Mouse (Mus musculus): Measurements from ENCODE around the gene Fgfr2. TPM values are rescaled to one million over a fixed set of nuclear protein-coding genes. Genes with fewer than 3 reads are reported as not detected.
A peak's percentile ranks its signal among the peaks of the same experiment; 100 is the strongest.

Gene Fgfr2
- polyA plus RNA-seq, 1 experiment from 2014 or later: 123 TPM

DNA sequence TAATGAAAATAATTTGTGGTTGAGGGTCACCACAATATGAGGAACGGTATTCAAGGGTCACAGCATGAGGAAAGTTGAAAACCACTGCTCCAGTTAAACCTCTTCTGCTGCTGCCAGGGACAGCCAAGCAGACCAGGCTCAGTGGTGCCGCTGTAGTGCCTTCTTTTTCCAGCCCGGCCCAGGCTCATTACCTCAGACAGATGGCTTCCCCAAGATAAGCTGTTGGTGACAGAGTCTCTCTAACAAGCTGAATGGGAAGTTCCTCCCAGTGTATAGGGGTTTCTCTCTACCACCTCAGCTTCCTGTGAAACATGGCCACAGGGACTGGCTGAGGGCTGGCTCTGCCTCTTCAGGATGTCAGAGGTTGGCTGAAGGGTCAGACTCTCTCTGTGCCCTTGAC, 1152.9 kb downstream of the Fgfr2 start:
- H3K4me3 ChIP-seq: no peak overlapping the region
- no peak overlapping the region for H3K9ac ChIP-seq
- no peaks in the 10 kb centered on the region for H3K9me3 ChIP-seq
- peaks cover 8% of the 10 kb centered on the region for H3K4me1 ChIP-seq
- 46% methylated on average over 3 of the region's 3 CpGs for WGBS
- no peaks in the 10 kb centered on the region for H3K36me3 ChIP-seq
- H3K27ac ChIP-seq: no peak overlapping the region
- no peak overlapping the region for H3K4me2 ChIP-seq (replicated peaks)
- H3K27me3 ChIP-seq: peaks cover 51% of the 10 kb centered on the region
- ATAC-seq (ENCODE audit: low FRiP score, low read depth): no peak

DNA sequence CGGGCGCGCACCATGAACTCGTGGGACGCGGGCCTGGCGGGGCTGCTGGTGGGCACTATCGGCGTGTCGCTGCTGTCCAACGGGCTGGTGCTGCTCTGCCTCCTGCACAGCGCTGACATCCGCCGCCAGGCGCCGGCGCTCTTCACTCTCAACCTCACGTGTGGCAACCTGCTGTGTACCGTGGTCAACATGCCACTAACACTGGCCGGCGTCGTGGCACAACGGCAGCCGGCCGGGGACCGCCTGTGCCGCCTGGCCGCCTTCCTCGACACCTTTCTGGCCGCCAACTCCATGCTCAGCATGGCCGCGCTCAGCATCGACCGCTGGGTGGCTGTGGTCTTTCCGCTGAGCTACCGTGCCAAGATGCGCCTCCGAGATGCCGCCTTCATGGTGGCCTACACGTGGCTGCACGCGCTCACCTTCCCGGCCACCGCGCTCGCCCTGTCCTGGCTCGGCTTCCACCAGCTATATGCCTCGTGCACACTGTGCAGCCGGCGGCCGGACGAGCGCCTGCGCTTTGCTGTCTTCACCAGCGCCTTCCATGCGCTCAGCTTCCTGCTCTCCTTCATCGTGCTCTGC, 1156.1 kb downstream of the Fgfr2 start:
- H3K4me1 ChIP-seq: peaks cover 8% of the 10 kb centered on the region
- peak overlapping the region; percentile 33 for H3K4me3 ChIP-seq
- H3K9ac ChIP-seq: no peak overlapping the region
- 10% methylated on average over 57 of the region's 57 CpGs for WGBS
- H3K9me3 ChIP-seq: no peaks in the 10 kb centered on the region
- no peaks in the 10 kb centered on the region for H3K36me3 ChIP-seq
- no peak for ATAC-seq (ENCODE audit: low FRiP score, low read depth)
- H3K27ac ChIP-seq: no peak overlapping the region
- H3K27me3 ChIP-seq: peaks cover 66% of the 10 kb centered on the region
- peak overlapping the region; percentile 55 for H3K4me2 ChIP-seq (replicated peaks)

DNA sequence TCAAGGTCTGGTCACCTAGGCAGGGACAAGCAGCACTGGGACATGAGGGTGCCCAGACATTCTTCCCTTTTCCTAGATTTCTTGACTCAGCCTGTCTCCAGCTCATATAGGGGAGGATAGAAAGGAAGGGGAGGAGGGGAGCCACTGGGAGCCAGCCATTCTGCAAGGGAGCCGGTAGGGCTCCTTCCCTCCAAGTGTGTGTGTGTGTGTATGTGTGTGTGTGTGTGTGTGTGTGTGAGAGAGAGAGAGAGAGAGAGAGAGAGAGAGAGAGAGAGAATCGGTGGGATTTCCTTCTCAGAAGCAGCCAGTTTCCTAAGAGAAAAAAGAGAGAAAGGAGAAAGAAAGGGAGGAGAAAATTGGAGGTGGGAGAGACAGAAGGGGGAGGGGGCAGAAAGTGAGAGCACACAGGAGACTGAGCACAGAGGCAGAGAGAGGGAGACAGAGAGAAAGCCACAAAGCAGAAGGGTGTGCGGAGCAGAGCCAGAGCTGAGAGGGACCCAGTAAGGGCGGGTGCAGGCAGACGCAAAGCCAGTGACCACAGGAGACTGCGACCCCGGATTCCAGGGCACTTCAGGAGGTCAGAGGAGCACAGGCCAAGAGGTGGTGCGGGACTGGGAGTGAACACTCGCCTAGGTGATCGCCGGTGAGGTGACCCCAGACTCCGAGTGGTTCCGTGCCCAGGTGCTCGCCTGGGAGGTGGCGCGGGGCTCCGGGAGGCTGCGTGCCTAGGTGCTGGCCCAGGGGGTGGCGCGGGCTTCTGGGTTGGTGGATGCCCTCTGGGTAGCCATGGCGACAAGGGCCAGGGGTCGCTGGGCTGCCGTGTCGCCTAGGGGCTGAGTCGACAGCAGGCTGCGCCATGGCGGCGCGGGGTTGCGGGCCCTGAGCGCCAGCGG, 1156.9 kb downstream of the Fgfr2 start, which contains the start of gene Gpr26:
TSS of gene Gpr26 (plus strand) at position 438 of the 893 bp plus-strand sequence.
- Histone ChIP-seq H3K4me3 (peak within 1 kb of the TSS; percentile 33), H3K36me3 (no peaks in the 10 kb centered on the region), H3K9me3 (no peaks in the 10 kb centered on the region), H3K27ac (no peak within 1 kb of the TSS), H3K4me2 (replicated peaks) (peak within 1 kb of the TSS; percentile 55), H3K9ac (no peak within 1 kb of the TSS), H3K4me1 (peaks cover 8% of the 10 kb centered on the region), H3K27me3 (peaks cover 66% of the 10 kb centered on the region)
- no peak for ATAC-seq (ENCODE audit: low FRiP score, low read depth)
- WGBS: 3% methylated on average over 32 of the region's 32 CpGs

DNA sequence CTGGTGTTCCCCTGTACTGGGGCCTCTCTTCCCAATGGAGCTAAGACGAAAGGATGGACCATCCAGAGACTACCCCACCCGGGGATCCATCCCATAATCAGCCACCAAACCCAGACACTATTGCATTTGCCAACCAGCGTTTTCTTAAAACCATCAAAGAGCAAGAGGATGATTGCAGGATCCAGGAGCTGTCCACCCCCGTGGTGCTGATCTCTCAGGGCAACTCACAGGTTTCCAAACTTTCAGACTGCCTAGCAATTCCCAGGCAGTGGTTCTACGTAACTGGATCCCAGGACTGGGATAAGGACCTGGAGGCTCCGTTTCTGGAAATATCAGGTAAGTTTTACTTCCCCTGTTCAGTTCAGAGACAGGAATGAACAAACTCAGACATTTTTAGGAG, 1162.6 kb downstream of the Fgfr2 start:
- H3K4me3 ChIP-seq: no peak overlapping the region
- no peak overlapping the region for H3K27ac ChIP-seq
- H3K9ac ChIP-seq: no peak overlapping the region
- H3K9me3 ChIP-seq: no peaks in the 10 kb centered on the region
- ATAC-seq (ENCODE audit: low FRiP score, low read depth): no peak
- no peak overlapping the region for H3K4me2 ChIP-seq (replicated peaks)
- H3K4me1 ChIP-seq: no peaks in the 10 kb centered on the region
- no peaks in the 10 kb centered on the region for H3K36me3 ChIP-seq
- peaks cover 18% of the 10 kb centered on the region for H3K27me3 ChIP-seq
- 26% methylated on average over 6 of the region's 6 CpGs for WGBS

DNA sequence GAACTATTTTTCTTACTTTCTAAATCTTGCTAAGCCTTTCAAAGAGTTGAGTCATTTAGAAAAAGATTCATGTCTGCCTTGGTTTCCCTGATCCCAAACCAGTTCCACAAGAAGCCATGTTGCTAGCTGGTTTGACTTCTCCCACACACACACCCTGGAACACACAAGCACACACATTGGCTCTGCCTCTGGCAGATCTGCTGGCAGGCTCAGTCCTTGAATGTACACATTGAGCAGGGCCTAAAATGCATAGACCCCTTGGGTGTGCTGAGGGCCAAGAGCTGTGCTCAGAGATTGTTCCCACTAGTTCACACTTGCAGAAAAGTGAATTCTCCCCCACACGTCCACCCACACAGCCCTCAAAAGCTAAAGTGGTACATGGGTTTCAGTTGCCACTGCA, 1164.4 kb downstream of the Fgfr2 start:
- no peaks in the 10 kb centered on the region for H3K9me3 ChIP-seq
- no peak overlapping the region for H3K4me2 ChIP-seq (replicated peaks)
- H3K4me1 ChIP-seq: no peaks in the 10 kb centered on the region
- WGBS: 69% methylated on average over 1 of the region's 1 CpGs
- no peak for ATAC-seq (ENCODE audit: low FRiP score, low read depth)
- no peaks in the 10 kb centered on the region for H3K36me3 ChIP-seq
- H3K4me3 ChIP-seq: no peak overlapping the region
- H3K27ac ChIP-seq: no peak overlapping the region
- H3K27me3 ChIP-seq: no peaks in the 10 kb centered on the region
- H3K9ac ChIP-seq: no peak overlapping the region

DNA sequence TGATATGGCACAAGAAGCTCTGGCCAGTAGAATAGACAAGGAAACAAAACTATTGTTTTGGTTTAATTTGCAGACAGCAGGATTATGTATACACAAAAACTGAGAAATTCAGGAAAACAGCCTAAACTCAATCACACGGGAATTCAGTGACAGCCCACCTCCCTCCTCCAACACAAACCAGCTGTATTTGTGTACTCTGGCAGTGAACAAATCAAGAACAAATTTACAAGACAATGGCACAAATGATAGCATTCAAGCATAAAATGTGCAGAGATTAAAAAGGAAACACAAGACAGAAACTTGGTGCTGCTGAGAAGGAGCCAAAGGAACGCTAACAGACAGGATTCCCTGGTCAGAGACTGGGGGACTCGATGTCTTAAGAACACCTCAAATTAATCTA, 1169.7 kb downstream of the Fgfr2 start:
- Histone ChIP-seq H3K4me3 (no peak overlapping the region), H3K4me1 (no peaks in the 10 kb centered on the region), H3K4me2 (replicated peaks) (no peak overlapping the region), H3K27me3 (no peaks in the 10 kb centered on the region), H3K9ac (no peak overlapping the region), H3K27ac (no peak overlapping the region), H3K36me3 (no peaks in the 10 kb centered on the region), H3K9me3 (no peaks in the 10 kb centered on the region)
- ATAC-seq (ENCODE audit: low FRiP score, low read depth): no peak
- WGBS: 79% methylated on average over 3 of the region's 3 CpGs

DNA sequence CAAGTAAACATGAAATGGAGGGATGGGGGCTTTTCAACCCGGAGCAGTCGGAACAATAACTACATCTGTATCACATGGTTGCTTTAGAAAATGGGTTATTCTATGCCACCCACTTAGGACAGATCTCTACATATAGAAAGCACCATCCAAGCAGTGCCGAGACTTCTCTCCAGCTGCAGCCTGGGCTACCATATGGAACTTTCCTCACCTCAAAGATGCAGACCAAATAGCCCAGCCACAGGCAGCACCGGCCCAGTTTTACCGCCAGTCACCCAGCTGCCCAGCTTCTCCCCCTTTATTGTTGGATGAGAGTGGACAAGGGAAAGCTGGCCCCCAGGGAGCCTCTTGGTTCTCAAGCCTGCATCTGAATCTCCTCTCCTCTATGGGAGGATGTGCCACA, 1172.0 kb downstream of the Fgfr2 start:
- H3K9ac ChIP-seq: no peak overlapping the region
- peaks cover 2% of the 10 kb centered on the region; the same call in 1 of the 2 replicates for H3K27me3 ChIP-seq
- no peaks in the 10 kb centered on the region for H3K4me1 ChIP-seq
- H3K27ac ChIP-seq: no peak overlapping the region
- H3K9me3 ChIP-seq: no peaks in the 10 kb centered on the region
- H3K36me3 ChIP-seq: no peaks in the 10 kb centered on the region
- no peak for ATAC-seq (ENCODE audit: low FRiP score, low read depth)
- no peak overlapping the region for H3K4me2 ChIP-seq (replicated peaks)
- 48% methylated on average over 5 of the region's 5 CpGs for WGBS
- H3K4me3 ChIP-seq: no peak overlapping the region

DNA sequence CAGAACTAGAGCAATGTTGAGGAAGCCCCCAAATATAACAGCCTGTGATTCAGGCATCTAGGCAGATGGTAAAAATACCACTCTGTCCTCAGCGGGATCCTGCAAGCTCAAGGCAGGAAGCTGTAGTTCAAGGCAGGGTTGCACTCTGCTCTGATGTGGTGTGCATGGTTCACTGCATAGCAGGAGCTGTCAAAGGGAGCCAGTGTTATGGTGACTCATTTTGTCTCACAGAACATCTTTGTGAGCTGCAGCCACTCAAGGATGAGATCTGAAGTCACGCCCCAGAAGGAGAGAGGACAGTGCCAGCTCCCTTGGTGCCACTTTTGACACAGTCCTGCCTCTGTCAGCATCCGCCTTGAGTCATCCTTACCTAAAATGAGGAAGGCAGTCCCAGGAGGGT, 1185.5 kb downstream of the Fgfr2 start:
- WGBS: 79% methylated on average over 3 of the region's 3 CpGs

DNA sequence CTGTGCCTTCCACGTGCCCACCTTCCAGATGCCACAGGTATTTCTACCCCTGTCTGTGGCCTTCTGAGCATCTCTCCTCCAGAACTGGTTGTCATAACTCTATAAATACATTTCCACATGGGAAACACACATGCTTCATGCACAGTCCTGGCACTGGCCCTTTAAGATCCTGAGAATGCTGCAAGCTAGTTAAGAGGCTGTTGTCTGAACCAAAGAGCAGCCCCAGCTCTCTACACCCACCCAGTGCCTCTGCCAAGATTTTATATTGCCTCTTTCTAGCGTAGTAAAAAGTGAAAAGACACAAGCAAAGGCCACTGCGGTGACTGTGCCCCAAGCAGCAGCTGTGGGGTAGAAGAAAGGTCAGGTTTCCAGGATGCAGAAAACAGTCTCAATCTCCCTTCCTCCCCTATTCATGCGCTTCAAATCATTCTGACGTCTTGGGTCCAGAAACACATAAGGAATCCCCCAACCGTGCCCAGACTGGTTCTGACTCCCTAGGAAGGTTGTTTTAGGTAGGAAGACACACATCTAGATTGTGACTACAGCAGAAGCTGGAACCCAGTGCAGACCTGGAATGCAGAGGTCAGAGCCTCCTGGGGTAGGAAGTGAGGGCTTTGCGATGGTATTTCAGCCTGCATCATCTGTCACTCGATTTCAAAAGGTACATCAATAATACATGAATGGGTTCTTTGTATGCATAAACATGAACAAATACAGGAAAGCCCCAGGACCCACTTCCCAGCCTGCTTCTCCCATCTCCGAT, 1195.7 kb downstream of the Fgfr2 start:
- no peaks in the 10 kb centered on the region for H3K9me3 ChIP-seq
- H3K27me3 ChIP-seq: no peaks in the 10 kb centered on the region
- H3K4me1 ChIP-seq: peaks cover 20% of the 10 kb centered on the region
- no peak overlapping the region for H3K27ac ChIP-seq
- H3K36me3 ChIP-seq: no peaks in the 10 kb centered on the region
- no peak overlapping the region for H3K4me3 ChIP-seq
- no peak overlapping the region for H3K9ac ChIP-seq
- 34% methylated on average over 9 of the region's 9 CpGs for WGBS
- peak; percentile 44; the same call in 1 of the 2 replicates for ATAC-seq (ENCODE audit: low FRiP score, low read depth)
- no peak overlapping the region for H3K4me2 ChIP-seq (replicated peaks)

More for the DNA sequence above, 1185.5 kb downstream of the Fgfr2 start:
- no peaks in the 10 kb centered on the region for H3K27me3 ChIP-seq
- no peak overlapping the region for H3K9ac ChIP-seq
- H3K4me1 ChIP-seq: no peaks in the 10 kb centered on the region
- no peak overlapping the region for H3K4me2 ChIP-seq (replicated peaks)
- H3K27ac ChIP-seq: no peak overlapping the region
- no peak for ATAC-seq (ENCODE audit: low FRiP score, low read depth)
- no peaks in the 10 kb centered on the region for H3K36me3 ChIP-seq
- no peaks in the 10 kb centered on the region for H3K9me3 ChIP-seq
- no peak overlapping the region for H3K4me3 ChIP-seq

DNA sequence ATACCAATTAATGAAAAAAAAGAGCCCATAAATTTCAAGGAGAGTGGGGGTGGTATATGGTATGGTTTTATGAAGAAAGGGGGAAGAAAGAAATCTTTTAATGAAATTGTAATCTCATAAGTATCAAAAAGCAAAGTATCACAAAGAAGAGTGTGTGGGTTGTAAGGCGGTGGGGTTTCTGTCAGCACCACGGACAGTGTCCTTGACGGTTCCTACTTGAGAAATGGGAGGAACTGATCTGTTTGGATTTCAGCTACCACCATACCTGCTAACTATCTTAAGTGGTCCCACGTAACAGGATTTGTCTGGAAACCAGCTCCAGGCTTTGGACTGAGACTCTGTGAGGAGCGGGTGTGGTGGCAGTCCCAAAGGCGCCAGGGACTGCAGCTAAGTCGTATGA, 1205.8 kb downstream of the Fgfr2 start:
- H3K9ac ChIP-seq: no peak overlapping the region
- WGBS: 51% methylated on average over 7 of the region's 7 CpGs
- no peaks in the 10 kb centered on the region for H3K9me3 ChIP-seq
- no peaks in the 10 kb centered on the region; the same call in 1 of the 2 replicates for H3K27me3 ChIP-seq
- H3K4me3 ChIP-seq: no peak overlapping the region
- no peaks in the 10 kb centered on the region for H3K36me3 ChIP-seq
- H3K4me2 ChIP-seq (replicated peaks): no peak overlapping the region
- no peak overlapping the region for H3K27ac ChIP-seq
- ATAC-seq (ENCODE audit: low FRiP score, low read depth): no peak
- no peaks in the 10 kb centered on the region for H3K4me1 ChIP-seq

DNA sequence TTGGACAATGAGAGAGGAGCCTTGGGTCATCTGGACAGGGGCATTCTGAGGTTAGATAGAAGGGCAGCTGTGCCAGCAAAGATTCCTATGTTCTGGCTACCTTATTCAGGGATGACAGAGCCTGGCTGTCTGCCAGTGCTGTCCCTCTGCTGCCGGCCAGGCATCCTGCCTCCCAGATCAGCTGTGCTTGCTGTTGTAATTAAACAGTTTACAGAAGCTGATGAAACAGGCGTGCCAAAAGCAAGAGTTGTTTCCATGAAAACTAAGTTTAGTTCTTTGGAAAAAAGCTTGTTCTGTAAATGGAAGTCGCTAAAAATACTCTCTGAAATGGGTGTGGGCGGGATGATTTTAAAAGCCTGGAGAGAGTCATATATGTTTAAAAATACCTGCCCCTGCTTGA, 1213.5 kb downstream of the Fgfr2 start:
- H3K9me3 ChIP-seq: no peaks in the 10 kb centered on the region
- no peak overlapping the region for H3K27ac ChIP-seq
- no peak overlapping the region for H3K4me3 ChIP-seq
- 43% methylated on average over 4 of the region's 4 CpGs for WGBS
- no peaks in the 10 kb centered on the region for H3K27me3 ChIP-seq
- ATAC-seq (ENCODE audit: low FRiP score, low read depth): no peak
- H3K36me3 ChIP-seq: no peaks in the 10 kb centered on the region
- no peak overlapping the region for H3K4me2 ChIP-seq (replicated peaks)
- H3K9ac ChIP-seq: no peak overlapping the region
- peaks cover 4% of the 10 kb centered on the region; the same call in 1 of the 2 replicates for H3K4me1 ChIP-seq
